ENCODE assay signal across 35 mouse cellular contexts in the genomic region with DNA sequence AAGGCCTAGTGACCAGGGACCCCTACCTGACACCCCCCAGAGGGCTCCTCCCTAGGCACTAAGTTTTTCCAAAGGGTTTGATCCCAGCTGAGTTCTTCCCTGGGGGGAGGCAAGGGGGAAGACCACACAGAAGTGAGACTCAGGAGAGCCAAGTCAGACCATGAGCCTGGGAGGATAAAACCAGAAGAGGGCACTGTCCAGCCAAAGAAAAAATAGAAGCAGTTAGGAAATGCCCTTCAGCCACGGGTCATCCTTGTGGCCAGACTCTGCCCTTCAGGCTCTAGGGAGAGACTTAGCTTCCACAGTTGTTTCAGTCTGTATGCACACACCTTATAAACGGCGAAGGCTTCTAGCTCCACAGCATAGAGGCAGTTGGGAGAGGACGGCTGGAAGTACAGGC. TPM values are rescaled to one million over a fixed set of nuclear protein-coding genes. Genes with fewer than 3 reads are reported as not detected.
DNase-seq lines count a peak whose midpoint lies in the region; ATAC-seq and TF ChIP-seq lines count a peak whose summit lies in the region.
"Had no signal": no experiment of that assay in that cellular context is flagged by ENCODE, and none has a peak within 500 bp of the region (broad histone marks: within the 10 kb centered on the region; RNA-seq: fewer than 3 reads in every experiment).

No protein-coding gene starts in this region.

- no peaks in the 10 kb centered on the region for H3K36me3 ChIP-seq in heart, postnatal 0 days (replicated peaks; ENCODE audit: control insufficient read depth, insufficient read depth, low read length)
- H3K36me3 ChIP-seq in kidney, embryonic 16.5 days (ENCODE audit: insufficient read depth, low read length) = no peaks in the 10 kb centered on the region
- no peaks in the 10 kb centered on the region for H3K36me3 ChIP-seq in ES-Bruce4 (ENCODE audit: control insufficient read depth, insufficient read depth, low read length, poor library complexity, severe bottlenecking)
- H3K36me3 ChIP-seq: embryonic facial prominence, embryonic 13.5 days; forebrain, embryonic 12.5 days; heart, embryonic 10.5 days; liver, embryonic 13.5 days; neural tube, embryonic 13.5 days had no signal

- ATAC-seq in heart, postnatal 0 days (ENCODE audit: insufficient read depth, low read depth) = no peak
- ATAC-seq in kidney, embryonic 16.5 days (ENCODE audit: low FRiP score, low TSS enrichment) = no peak
- ATAC-seq: hindbrain, embryonic 16.5 days had no signal

- no peak overlapping the region for H3K4me2 ChIP-seq in heart, postnatal 0 days (ENCODE audit: low read depth, low read length)
- H3K4me2 ChIP-seq in kidney, embryonic 16.5 days (replicated peaks; ENCODE audit: low read depth, low read length) = no peak overlapping the region
- H3K4me2 ChIP-seq: embryonic facial prominence, embryonic 13.5 days; forebrain, embryonic 12.5 days; liver, embryonic 13.5 days; neural tube, embryonic 13.5 days had no signal

- no peak overlapping the region for H3K27ac ChIP-seq in heart, postnatal 0 days (ENCODE audit: low read depth)
- H3K27ac ChIP-seq in kidney, embryonic 16.5 days (ENCODE audit: low read length) = no peak overlapping the region
- no peak overlapping the region for H3K27ac ChIP-seq in ES-Bruce4 (ENCODE audit: insufficient read depth, low read length)
- H3K27ac ChIP-seq: embryonic facial prominence, embryonic 13.5 days; forebrain, embryonic 12.5 days; heart, embryonic 10.5 days; liver, embryonic 13.5 days; neural tube, embryonic 13.5 days had no signal

- H3K9me3 ChIP-seq in heart, postnatal 0 days (replicated peaks; ENCODE audit: control insufficient read depth, low read length) = no peaks in the 10 kb centered on the region
- no peaks in the 10 kb centered on the region for H3K9me3 ChIP-seq in kidney, embryonic 16.5 days (ENCODE audit: low read length)
- no peaks in the 10 kb centered on the region for H3K9me3 ChIP-seq in ES-Bruce4 (replicated peaks; ENCODE audit: control insufficient read depth, insufficient read depth, low read length, poor library complexity, severe bottlenecking)
- H3K9me3 ChIP-seq: embryonic facial prominence, embryonic 13.5 days; forebrain, embryonic 12.5 days; heart, embryonic 10.5 days; liver, embryonic 13.5 days; megakaryocyte, embryonic 14.5 days; neural tube, embryonic 13.5 days had no signal

- 52% methylated on average over 4 of the region's 4 CpGs for WGBS in heart, postnatal 0 days
- WGBS in kidney, embryonic 16.5 days = 60% methylated on average over 4 of the region's 4 CpGs

- no peak overlapping the region for H3K9ac ChIP-seq in heart, postnatal 0 days (replicated peaks; ENCODE audit: low read depth, low read length)
- no peak overlapping the region for H3K9ac ChIP-seq in kidney, embryonic 16.5 days (replicated peaks; ENCODE audit: low read length)
- H3K9ac ChIP-seq in ES-Bruce4 (ENCODE audit: low read depth, poor library complexity, severe bottlenecking) = no peak overlapping the region
- H3K9ac ChIP-seq: embryonic facial prominence, embryonic 13.5 days; forebrain, embryonic 12.5 days; liver, embryonic 13.5 days; neural tube, embryonic 13.5 days had no signal

- H3K27me3 ChIP-seq in heart, postnatal 0 days (ENCODE audit: control insufficient read depth, insufficient read depth, low read length) = peaks cover 31% of the 10 kb centered on the region; the same call in 1 of the 2 replicates
- peaks cover 7% of the 10 kb centered on the region for H3K27me3 ChIP-seq in kidney, embryonic 16.5 days (ENCODE audit: insufficient read depth, low read length)
- H3K27me3 ChIP-seq in ES-Bruce4 (ENCODE audit: control insufficient read depth, insufficient read depth, low read length, poor library complexity, severe bottlenecking) = no peaks in the 10 kb centered on the region

- peak; percentile 14; the same call in 1 of the 2 replicates for TF ChIP-seq CTCF in heart, postnatal 0 days (IDR thresholded peaks at IDR 0.05; ENCODE audit: low read depth)
- peak; percentile 7 for TF ChIP-seq CTCF in ES-Bruce4 (IDR thresholded peaks at IDR 0.05; ENCODE audit: low read depth, low read length)

- no peak overlapping the region for H3K4me3 ChIP-seq in heart, postnatal 0 days (ENCODE audit: low read depth, low read length)
- no peak overlapping the region for H3K4me3 ChIP-seq in kidney, embryonic 16.5 days (ENCODE audit: low read length)
- no peak overlapping the region for H3K4me3 ChIP-seq in ES-Bruce4 (ENCODE audit: low read depth, low read length)
- H3K4me3 ChIP-seq: embryonic facial prominence, embryonic 13.5 days; erythroblast, embryonic 14.5 days; forebrain, embryonic 12.5 days; heart, embryonic 10.5 days; liver, embryonic 13.5 days; megakaryocyte, embryonic 14.5 days; neural tube, embryonic 13.5 days had no signal

- H3K4me1 ChIP-seq in heart, postnatal 0 days (ENCODE audit: control insufficient read depth, insufficient read depth) = no peaks in the 10 kb centered on the region
- no peaks in the 10 kb centered on the region for H3K4me1 ChIP-seq in kidney, embryonic 16.5 days (ENCODE audit: insufficient read depth, low read length)
- no peaks in the 10 kb centered on the region for H3K4me1 ChIP-seq in ES-Bruce4 (ENCODE audit: control insufficient read depth, insufficient read depth, low read length)
- H3K4me1 ChIP-seq: embryonic facial prominence, embryonic 13.5 days; forebrain, embryonic 12.5 days; heart, embryonic 10.5 days; liver, embryonic 13.5 days; megakaryocyte, embryonic 14.5 days; neural tube, embryonic 13.5 days had no signal

- DNase-seq in heart, postnatal 0 days (ENCODE audit: low spot score) = no peak
- DNase-seq in heart, adult 8-10 months (ENCODE audit: low spot score) = no peak
- peak; percentile 60 for DNase-seq in kidney, adult 9 months
- peak; percentile 24 for DNase-seq in 3T3-L1 (ENCODE audit: low read depth, low spot score)
- DNase-seq in left cerebral cortex, postnatal 25 days (ENCODE audit: low spot score in 2 of 2) = no peak
- no peak for DNase-seq in thymus, postnatal 25 days
- DNase-seq: adrenal gland, postnatal 36 days; cerebellum, adult 9-11 months; gastrocnemius, postnatal 36 days; liver, embryonic 13.5 days; lung, adult 2 months; lung, postnatal 36 days; midbrain, embryonic 14.5 days; retina, postnatal 1 day; right cerebral cortex, postnatal 25 days; spleen, adult 18-20 months; thymus, postnatal 36 days had no signal

- TF ChIP-seq POLR2A in ES-Bruce4 (IDR thresholded peaks at IDR 0.05; ENCODE audit: insufficient read depth, low read length) = no peak

- intact Hi-C loops in left cerebral cortex, postnatal 25 days (cut with DNase I) = no loop called here

- no peak for TF ChIP-seq EP300 in heart, postnatal 0 days (IDR thresholded peaks at IDR 0.05; ENCODE audit: low read depth)
- no peak for TF ChIP-seq EP300 in ES-Bruce4 (IDR thresholded peaks at IDR 0.05; ENCODE audit: insufficient read depth, low read depth, low read length)

RNA-seq across cellular contexts. Expression of a gene that starts 10.9 kb away (rescaled TPM):
- total RNA-seq in heart, postnatal 0 days (2014; rRNA removed; ENCODE audit: low replicate concordance) = 0.04 TPM in 1 of 2 replicates, not detected in the other
- polyA plus RNA-seq in heart, postnatal 0 days (2015; fragmentation: Nextera tagmentation; extraction: Ambion mirVana) = 0.05 TPM in 1 of 2 replicates, not detected in the other
- not detected for total RNA-seq in heart, adult 8-10 months (2022)
- 0.09 TPM in 1 of 2 replicates, not detected in the other for polyA plus RNA-seq in kidney, embryonic 16.5 days (2015; fragmentation: Nextera tagmentation; extraction: Ambion mirVana)
- polyA plus RNA-seq in ES-Bruce4 (2011; ENCODE audit: insufficient read depth, insufficient read length, low read depth, missing spikeins) = 0.17 TPM in 1 of 2 replicates, not detected in the other
- total RNA-seq in left cerebral cortex, postnatal 25 days (2021) = 1 to 10 TPM; 2.1 to 2.4 TPM
- total RNA-seq: adrenal gland, adult 18-20 months; adrenal gland, postnatal 36 days; common myeloid progenitor, adult 5-6 weeks; gastrocnemius, adult 18-20 months; gastrocnemius, postnatal 36 days; hematopoietic stem cell, adult 5-6 weeks had no signal
- polyA plus RNA-seq: C2C12; embryonic facial prominence, embryonic 13.5 days; erythroblast, embryonic 14.5 days; heart, embryonic 10.5 days; limb, embryonic 14.5 days; liver, embryonic 13.5 days had no signal

RNA-seq across cellular contexts. Expression of a gene that starts 27.0 kb away (rescaled TPM):
- total RNA-seq in heart, postnatal 0 days (2014; rRNA removed; ENCODE audit: low replicate concordance) = 0.35 TPM in 1 of 2 replicates, not detected in the other
- polyA plus RNA-seq in heart, postnatal 0 days (2015; fragmentation: Nextera tagmentation; extraction: Ambion mirVana) = 0.05 TPM in 2 replicates
- total RNA-seq in heart, adult 8-10 months (2022) = under 1 TPM in 1 of 4 experiments, not detected in 3; 0.24 TPM
- polyA plus RNA-seq in kidney, embryonic 16.5 days (2015; fragmentation: Nextera tagmentation; extraction: Ambion mirVana) = 2.4 and 3.4 TPM in 2 replicates
- 0.24 TPM in 1 of 2 replicates, not detected in the other for polyA plus RNA-seq in ES-Bruce4 (2011; ENCODE audit: insufficient read depth, insufficient read length, low read depth, missing spikeins)
- under 1 TPM; 0.21 to 0.41 TPM for total RNA-seq in left cerebral cortex, postnatal 25 days (2021)
- total RNA-seq: adrenal gland, postnatal 36 days; common myeloid progenitor, adult 5-6 weeks; hematopoietic stem cell, adult 5-6 weeks had no signal

RNA-seq across cellular contexts. Expression of a gene that starts 31.5 kb away (rescaled TPM):
- not detected in 2 replicates for total RNA-seq in heart, postnatal 0 days (2014; rRNA removed; ENCODE audit: low replicate concordance)
- polyA plus RNA-seq in heart, postnatal 0 days (2015; fragmentation: Nextera tagmentation; extraction: Ambion mirVana) = not detected in 2 replicates
- total RNA-seq in heart, adult 8-10 months (2022) = not detected
- not detected in 2 replicates for polyA plus RNA-seq in kidney, embryonic 16.5 days (2015; fragmentation: Nextera tagmentation; extraction: Ambion mirVana)
- not detected in 2 replicates for polyA plus RNA-seq in ES-Bruce4 (2011; ENCODE audit: insufficient read depth, insufficient read length, low read depth, missing spikeins)
- not detected for total RNA-seq in left cerebral cortex, postnatal 25 days (2021)
- total RNA-seq: common myeloid progenitor, adult 5-6 weeks; gastrocnemius, adult 18-20 months; gastrocnemius, postnatal 36 days; hematopoietic stem cell, adult 5-6 weeks had no signal
- polyA plus RNA-seq: C2C12; embryonic facial prominence, embryonic 13.5 days; erythroblast, embryonic 14.5 days; forebrain, embryonic 12.5 days; heart, embryonic 10.5 days; heart, embryonic 16.5 days; limb, embryonic 14.5 days; liver, embryonic 13.5 days; lung, adult 2 months; midbrain, embryonic 14.5 days had no signal

RNA-seq across cellular contexts. Expression of a gene that starts 39.2 kb away (rescaled TPM):
- total RNA-seq in heart, postnatal 0 days (2014; rRNA removed; ENCODE audit: low replicate concordance) = not detected in 2 replicates
- 0.23 and 0.34 TPM in 2 replicates for polyA plus RNA-seq in heart, postnatal 0 days (2015; fragmentation: Nextera tagmentation; extraction: Ambion mirVana)
- not detected for total RNA-seq in heart, adult 8-10 months (2022)
- polyA plus RNA-seq in kidney, embryonic 16.5 days (2015; fragmentation: Nextera tagmentation; extraction: Ambion mirVana) = 0.24 TPM in 1 of 2 replicates, not detected in the other
- not detected in 2 replicates for polyA plus RNA-seq in ES-Bruce4 (2011; ENCODE audit: insufficient read depth, insufficient read length, low read depth, missing spikeins)
- not detected for total RNA-seq in left cerebral cortex, postnatal 25 days (2021)
- total RNA-seq: common myeloid progenitor, adult 5-6 weeks; gastrocnemius, adult 18-20 months; gastrocnemius, postnatal 36 days; hematopoietic stem cell, adult 5-6 weeks; left cerebral cortex, adult 18-20 months; left cerebral cortex, postnatal 36 days had no signal
- polyA plus RNA-seq: C2C12; embryonic facial prominence, embryonic 13.5 days; erythroblast, embryonic 14.5 days; forebrain, embryonic 12.5 days; lung, adult 2 months; neural tube, embryonic 13.5 days had no signal

Comparison
In these comparisons a context has a peak if more than half of its experiments do, and no peak if none do; other contexts are left out.
1. DNase-seq: peak in kidney, adult 9 months (single experiment) and 3T3-L1 (single experiment); none in heart, postnatal 0 days (single experiment), heart, adult 8-10 months (single experiment), left cerebral cortex, postnatal 25 days (0 of 2) and thymus, postnatal 25 days (single experiment).